16 mouse cellular contexts compared by ENCODE assay signal in genomic region chr12:46992343-46992742, GRCm38 (mm10).
DNase-seq lines count a peak whose midpoint lies in the region; ATAC-seq and TF ChIP-seq lines count a peak whose summit lies in the region.
"Had no signal": no experiment of that assay in that cellular context is flagged by ENCODE, and none has a peak within 500 bp of the region (broad histone marks: within the 10 kb centered on the region; RNA-seq: fewer than 3 reads in every experiment).

No protein-coding gene starts in this region.

- no peak overlapping the region for H3K9ac ChIP-seq in hindbrain, postnatal 0 days (replicated peaks; ENCODE audit: low read length)
- H3K9ac ChIP-seq in hindbrain, embryonic 11.5 days (ENCODE audit: low read depth, low read length): no peak overlapping the region
- H3K9ac ChIP-seq: hindbrain, embryonic 14.5 days; liver, embryonic 12.5 days; midbrain, embryonic 13.5 days; neural tube, embryonic 13.5 days had no signal

- no peaks in the 10 kb centered on the region for H3K36me3 ChIP-seq in hindbrain, postnatal 0 days (ENCODE audit: insufficient read depth, low read length)
- no peaks in the 10 kb centered on the region for H3K36me3 ChIP-seq in hindbrain, embryonic 11.5 days (ENCODE audit: control insufficient read depth, insufficient read depth, low read length)
- H3K36me3 ChIP-seq: liver, embryonic 12.5 days; midbrain, embryonic 13.5 days; neural tube, embryonic 13.5 days had no signal

- intact Hi-C loops in gastrocnemius, postnatal 14 days (cut with DNase I; ENCODE audit: low total_unique reads): no loop called here

- no peak for ATAC-seq in hindbrain, postnatal 0 days
- ATAC-seq in hindbrain, embryonic 11.5 days (ENCODE audit: low FRiP score): no peak
- no peak for ATAC-seq in CD4-positive, CD25-positive, alpha-beta regulatory T cell, adult 4 months
- ATAC-seq: liver, embryonic 12.5 days; midbrain, embryonic 13.5 days had no signal

- no peaks in the 10 kb centered on the region for H3K27me3 ChIP-seq in hindbrain, postnatal 0 days (ENCODE audit: insufficient read depth, low read length)
- no peaks in the 10 kb centered on the region for H3K27me3 ChIP-seq in hindbrain, embryonic 11.5 days (ENCODE audit: control insufficient read depth, insufficient read depth, low read length)
- H3K27me3 ChIP-seq: liver, embryonic 12.5 days; midbrain, embryonic 13.5 days; neural tube, embryonic 13.5 days had no signal

- H3K4me1 ChIP-seq in hindbrain, postnatal 0 days (ENCODE audit: insufficient read depth, low read length): no peaks in the 10 kb centered on the region
- no peaks in the 10 kb centered on the region for H3K4me1 ChIP-seq in hindbrain, embryonic 11.5 days (replicated peaks; ENCODE audit: control insufficient read depth, insufficient read depth, low read length)
- H3K4me1 ChIP-seq: liver, embryonic 12.5 days; midbrain, embryonic 13.5 days; neural tube, embryonic 13.5 days had no signal

- DNase-seq in hindbrain, postnatal 0 days (ENCODE audit: low spot score): peak; percentile 15
- no peak for DNase-seq in hindbrain, embryonic 11.5 days (ENCODE audit: low spot score)
- peak; percentile 5 for DNase-seq in urinary bladder, postnatal 14 days (ENCODE audit: low spot score)
- no peak for DNase-seq in urinary bladder, postnatal 25 days (ENCODE audit: low spot score)
- DNase-seq in gastrocnemius, postnatal 14 days: peak; percentile 56
- peak; percentile 85 for DNase-seq in skeletal muscle tissue, adult 2 months (ENCODE audit: low read depth, low spot score)
- no peak for DNase-seq in left cerebral cortex, adult 11 months (ENCODE audit: low spot score)
- DNase-seq: kidney, postnatal 14 days; lung, postnatal 14 days; right cerebral cortex, postnatal 14 days had no signal

- no peak overlapping the region for H3K27ac ChIP-seq in hindbrain, postnatal 0 days
- H3K27ac ChIP-seq in hindbrain, embryonic 11.5 days (ENCODE audit: low read depth, low read length): no peak overlapping the region
- H3K27ac ChIP-seq: hindbrain, embryonic 14.5 days; liver, embryonic 12.5 days; midbrain, embryonic 13.5 days; neural tube, embryonic 13.5 days had no signal

- H3K4me2 ChIP-seq in hindbrain, postnatal 0 days (ENCODE audit: low read depth, low read length): no peak overlapping the region
- no peak overlapping the region for H3K4me2 ChIP-seq in hindbrain, embryonic 11.5 days (replicated peaks; ENCODE audit: low read depth, low read length)
- H3K4me2 ChIP-seq: hindbrain, embryonic 14.5 days; liver, embryonic 12.5 days; midbrain, embryonic 13.5 days; neural tube, embryonic 13.5 days had no signal

- 92% methylated on average over 1 of the region's 1 CpGs for WGBS in hindbrain, postnatal 0 days
- 91% methylated on average over 1 of the region's 1 CpGs for WGBS in hindbrain, embryonic 11.5 days

- no peaks in the 10 kb centered on the region for H3K9me3 ChIP-seq in hindbrain, postnatal 0 days (ENCODE audit: low read length)
- no peaks in the 10 kb centered on the region for H3K9me3 ChIP-seq in hindbrain, embryonic 11.5 days (ENCODE audit: control insufficient read depth, low read length)
- H3K9me3 ChIP-seq: liver, embryonic 12.5 days; midbrain, embryonic 13.5 days; neural tube, embryonic 13.5 days had no signal

- H3K4me3 ChIP-seq in hindbrain, postnatal 0 days (ENCODE audit: low read length): no peak overlapping the region
- H3K4me3 ChIP-seq in hindbrain, embryonic 11.5 days (ENCODE audit: low read depth, low read length): no peak overlapping the region
- H3K4me3 ChIP-seq: erythroblast, embryonic 14.5 days; liver, embryonic 12.5 days; midbrain, embryonic 13.5 days; neural tube, embryonic 13.5 days had no signal

- no peak for TF ChIP-seq CTCF in hindbrain, postnatal 0 days (IDR thresholded peaks at IDR 0.05; ENCODE audit: low read depth)

Comparison
In these comparisons a context has a peak if more than half of its experiments do, and no peak if none do; other contexts are left out.
1. DNase-seq: peak in hindbrain, postnatal 0 days (single experiment), urinary bladder, postnatal 14 days (single experiment), gastrocnemius, postnatal 14 days (single experiment) and skeletal muscle tissue, adult 2 months (single experiment); none in hindbrain, embryonic 11.5 days (single experiment), urinary bladder, postnatal 25 days (single experiment) and left cerebral cortex, adult 11 months (single experiment).